In genomic region chrX:129884465-129884864, GRCm38 (mm10) we compare ENCODE assay signal across 10 mouse cellular contexts.
DNase-seq lines count a peak whose midpoint lies in the region; ATAC-seq and TF ChIP-seq lines count a peak whose summit lies in the region.
"Had no signal": no experiment of that assay in that cellular context is flagged by ENCODE, and none has a peak within 500 bp of the region (broad histone marks: within the 10 kb centered on the region; RNA-seq: fewer than 3 reads in every experiment).

No protein-coding gene starts in this region.

- no peaks in the 10 kb centered on the region for H3K9me3 ChIP-seq in kidney, embryonic 16.5 days (ENCODE audit: low read length)
- H3K9me3 ChIP-seq in ES-E14 (ENCODE audit: control insufficient read depth, insufficient read depth, low read depth, low read length): no peaks in the 10 kb centered on the region
- no peaks in the 10 kb centered on the region for H3K9me3 ChIP-seq in forebrain, embryonic 15.5 days
- H3K9me3 ChIP-seq: embryonic facial prominence, embryonic 15.5 days; limb, embryonic 15.5 days had no signal

- ATAC-seq in kidney, embryonic 16.5 days (ENCODE audit: low FRiP score, low TSS enrichment): no peak
- ATAC-seq in forebrain, embryonic 15.5 days (replicated peaks): no peak

- in situ Hi-C loops in ES-E14 (cut with MboI; ENCODE audit: low sequenced_read_pairs in 2 of 2, unreplicated experiment in 2 of 2): no loop called here

- no peaks in the 10 kb centered on the region for H3K27me3 ChIP-seq in kidney, adult 2 months (replicated peaks; ENCODE audit: control insufficient read depth, insufficient read depth, low read length)
- no peaks in the 10 kb centered on the region for H3K27me3 ChIP-seq in kidney, embryonic 16.5 days (ENCODE audit: insufficient read depth, low read length)
- no peaks in the 10 kb centered on the region for H3K27me3 ChIP-seq in forebrain, embryonic 15.5 days
- H3K27me3 ChIP-seq: embryonic facial prominence, embryonic 15.5 days; limb, embryonic 15.5 days had no signal

- DNase-seq in kidney, adult 2 months: peak; percentile 49
- DNase-seq in A20 (ENCODE audit: low read depth, low spot score) (peak; percentile 51), ES-E14 (ENCODE audit: low read depth, low spot score) (peak; percentile 24)
- DNase-seq in cerebellum, adult 9-10 months: peak; percentile 45
- peak; percentile 39 for DNase-seq in kidney, postnatal 14 days
- DNase-seq in retina, embryonic 14.5 days (ENCODE audit: low spot score): peak; percentile 52

- no peaks in the 10 kb centered on the region for H3K36me3 ChIP-seq in kidney, adult 2 months (ENCODE audit: control insufficient read depth, insufficient read depth, low read length)
- H3K36me3 ChIP-seq in kidney, embryonic 16.5 days (ENCODE audit: insufficient read depth, low read length): no peaks in the 10 kb centered on the region
- no peaks in the 10 kb centered on the region for H3K36me3 ChIP-seq in ES-E14 (ENCODE audit: control insufficient read depth, insufficient read depth, low read length, poor library complexity, severe bottlenecking)
- no peaks in the 10 kb centered on the region for H3K36me3 ChIP-seq in forebrain, embryonic 15.5 days
- H3K36me3 ChIP-seq: embryonic facial prominence, embryonic 15.5 days; limb, embryonic 15.5 days had no signal

- TF ChIP-seq CTCF in kidney, adult 2 months (conservative IDR thresholded peaks at IDR 0.05; ENCODE audit: insufficient read depth, insufficient read length, low read depth, low read length): 0 out of 2 replicates have a peak, but pooled peaks have one; percentile 4

- no peak overlapping the region for H3K9ac ChIP-seq in kidney, embryonic 16.5 days (replicated peaks; ENCODE audit: low read length)
- no peak overlapping the region for H3K9ac ChIP-seq in ES-E14 (ENCODE audit: insufficient read depth, low read depth, low read length, poor library complexity, severe bottlenecking)
- H3K9ac ChIP-seq in forebrain, embryonic 15.5 days (replicated peaks): no peak overlapping the region
- H3K9ac ChIP-seq: embryonic facial prominence, embryonic 15.5 days; limb, embryonic 15.5 days had no signal

- no peak overlapping the region for H3K4me3 ChIP-seq in kidney, adult 2 months (ENCODE audit: insufficient read depth, low read depth, low read length)
- no peak overlapping the region for H3K4me3 ChIP-seq in kidney, embryonic 16.5 days (ENCODE audit: low read length)
- H3K4me3 ChIP-seq in ES-E14 (ENCODE audit: insufficient read depth in 1 of 2, low read depth in 1 of 2, low read length in 2 of 2, poor library complexity in 1 of 2, severe bottlenecking in 1 of 2): no peak overlapping the region
- no peak overlapping the region for H3K4me3 ChIP-seq in forebrain, embryonic 15.5 days
- H3K4me3 ChIP-seq: embryonic facial prominence, embryonic 15.5 days; limb, embryonic 15.5 days had no signal

- TF ChIP-seq POLR2A in kidney, adult 2 months (IDR thresholded peaks at IDR 0.05; ENCODE audit: low read depth, low read length): no peak

- H3K4me1 ChIP-seq in kidney, adult 2 months (ENCODE audit: control insufficient read depth, insufficient read depth, low read length): no peaks in the 10 kb centered on the region
- no peaks in the 10 kb centered on the region for H3K4me1 ChIP-seq in kidney, embryonic 16.5 days (ENCODE audit: insufficient read depth, low read length)
- no peaks in the 10 kb centered on the region for H3K4me1 ChIP-seq in ES-E14 (ENCODE audit: control insufficient read depth in 2 of 2, insufficient read depth in 2 of 2, low read length in 2 of 2, poor library complexity in 1 of 2)
- no peaks in the 10 kb centered on the region for H3K4me1 ChIP-seq in forebrain, embryonic 15.5 days
- H3K4me1 ChIP-seq: embryonic facial prominence, embryonic 15.5 days; limb, embryonic 15.5 days had no signal

- no peak overlapping the region for H3K4me2 ChIP-seq in kidney, embryonic 16.5 days (replicated peaks; ENCODE audit: low read depth, low read length)
- H3K4me2 ChIP-seq in forebrain, embryonic 15.5 days (replicated peaks): no peak overlapping the region
- H3K4me2 ChIP-seq: embryonic facial prominence, embryonic 15.5 days; limb, embryonic 15.5 days had no signal

- no peak overlapping the region for H3K27ac ChIP-seq in kidney, adult 2 months (ENCODE audit: insufficient read depth, low read depth, low read length)
- no peak overlapping the region for H3K27ac ChIP-seq in kidney, embryonic 16.5 days (ENCODE audit: low read length)
- no peak overlapping the region for H3K27ac ChIP-seq in ES-E14 (ENCODE audit: insufficient read depth, low read depth, low read length, poor library complexity, severe bottlenecking)
- no peak overlapping the region for H3K27ac ChIP-seq in forebrain, embryonic 15.5 days (replicated peaks)
- H3K27ac ChIP-seq: embryonic facial prominence, embryonic 15.5 days; limb, embryonic 15.5 days had no signal

- WGBS in kidney, adult 2 months: 15% methylated on average over 3 of the region's 3 CpGs
- WGBS in kidney, embryonic 16.5 days: 13% methylated on average over 3 of the region's 3 CpGs
- 22% methylated on average over 3 of the region's 3 CpGs for WGBS in forebrain, embryonic 15.5 days

TF ChIP-seq in ES-E14, 5 proteins besides CTCF, POLR2A, EP300 and RAD21:
- no peak for TF ChIP-seq HCFC1 (IDR thresholded peaks at IDR 0.05; ENCODE audit: borderline replicate concordance, insufficient read depth, low read length)
- TF ChIP-seq ZC3H11A (IDR thresholded peaks at IDR 0.05; ENCODE audit: borderline replicate concordance, low read depth, low read length): 0 out of 2 replicates have a peak, but pooled peaks have one; percentile 26
